8 mouse cellular contexts compared by ENCODE assay signal in the genomic region with DNA sequence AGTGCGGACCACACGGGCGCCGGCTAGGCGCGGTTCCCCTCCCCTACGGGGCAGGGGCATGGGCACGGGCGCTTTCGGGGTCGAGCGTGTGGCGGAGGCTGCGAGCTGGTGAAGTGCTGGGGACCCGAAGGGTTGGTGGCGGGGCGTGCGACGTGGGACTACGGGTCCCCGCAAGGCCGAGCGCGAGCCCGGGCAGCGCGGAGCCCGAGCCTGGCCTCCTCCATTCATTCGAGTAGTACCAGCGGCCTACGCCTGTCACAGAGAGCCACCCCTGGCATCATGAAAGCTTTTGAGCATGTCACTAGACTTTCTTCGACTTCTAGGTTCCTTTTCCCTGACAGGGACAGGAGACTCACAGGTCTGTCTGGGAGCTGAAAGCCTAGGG. TPM values are rescaled to one million over a fixed set of nuclear protein-coding genes. Genes with fewer than 3 reads are reported as not detected.
DNase-seq lines count a peak whose midpoint lies in the region; ATAC-seq and TF ChIP-seq lines count a peak whose summit lies in the region.

A gene (minus strand): TSS at position 134 of the 385 bp plus-strand sequence.

- under 1% methylated on average over 32 of the region's 32 CpGs for WGBS in kidney, postnatal 0 days
- 0% methylated on average over 31 of the region's 32 CpGs for WGBS in heart, postnatal 0 days
- under 1% methylated on average over 32 of the region's 32 CpGs for WGBS in liver, embryonic 11.5 days
- 0% methylated on average over 30 of the region's 32 CpGs for WGBS in stomach, postnatal 0 days

- peak; percentile 68 for DNase-seq in kidney, postnatal 0 days (ENCODE audit: low spot score)
- no peak for DNase-seq in kidney, postnatal 25 days
- no peak for DNase-seq in ES-E14 (ENCODE audit: low read depth, low spot score)
- DNase-seq in c-Kit-positive CD71-positive TER-119-negative erythroid progenitor cells, embryonic 14.5 days (ENCODE audit: low read depth), result peak; percentile 46
- DNase-seq in heart, postnatal 0 days (ENCODE audit: low spot score), result peak; percentile 41
- DNase-seq in liver, embryonic 11.5 days (ENCODE audit: low spot score), result no peak
- peak; percentile 78 for DNase-seq in stomach, postnatal 0 days (ENCODE audit: low spot score)
- DNase-seq in spleen, postnatal 10 days (ENCODE audit: low spot score in 2 of 2), result no peak

- H3K27me3 ChIP-seq in kidney, postnatal 0 days (ENCODE audit: insufficient read depth, low read length), result no peaks in the 10 kb centered on the region
- H3K27me3 ChIP-seq in heart, postnatal 0 days (ENCODE audit: control insufficient read depth, insufficient read depth, low read length), result no peaks in the 10 kb centered on the region
- H3K27me3 ChIP-seq in liver, embryonic 11.5 days (replicated peaks; ENCODE audit: control insufficient read depth, insufficient read depth, low read length), result no peaks in the 10 kb centered on the region
- no peaks in the 10 kb centered on the region for H3K27me3 ChIP-seq in stomach, postnatal 0 days (ENCODE audit: control insufficient read depth, insufficient read depth, low read length)

- peak within 1 kb of the TSS; percentile 75 for H3K4me2 ChIP-seq in kidney, postnatal 0 days (ENCODE audit: low read length)
- H3K4me2 ChIP-seq in heart, postnatal 0 days (ENCODE audit: low read depth, low read length), result peak within 1 kb of the TSS; percentile 87
- H3K4me2 ChIP-seq in liver, embryonic 11.5 days, result peak within 1 kb of the TSS; percentile 80
- peak within 1 kb of the TSS; percentile 72 for H3K4me2 ChIP-seq in stomach, postnatal 0 days (replicated peaks; ENCODE audit: low read depth)

- peak within 1 kb of the TSS; percentile 83 for H3K4me3 ChIP-seq in kidney, postnatal 0 days (replicated peaks; ENCODE audit: low read depth, low read length)
- peak within 1 kb of the TSS; percentile 89 to 94 for H3K4me3 ChIP-seq in ES-E14 (ENCODE audit: insufficient read depth in 1 of 2, low read depth in 1 of 2, low read length in 2 of 2, poor library complexity in 1 of 2, severe bottlenecking in 1 of 2)
- peak within 1 kb of the TSS; percentile 99 for H3K4me3 ChIP-seq in heart, postnatal 0 days (ENCODE audit: low read depth, low read length)
- peak within 1 kb of the TSS; percentile 67 for H3K4me3 ChIP-seq in liver, embryonic 11.5 days (ENCODE audit: low read depth, low read length)
- H3K4me3 ChIP-seq in stomach, postnatal 0 days (ENCODE audit: low read depth, low read length), result peak within 1 kb of the TSS; percentile 99

- H3K9ac ChIP-seq in kidney, postnatal 0 days (ENCODE audit: low read depth, low read length), result peak within 1 kb of the TSS; percentile 82
- H3K9ac ChIP-seq in ES-E14 (ENCODE audit: insufficient read depth, low read depth, low read length, poor library complexity, severe bottlenecking), result peak within 1 kb of the TSS; percentile 94
- H3K9ac ChIP-seq in heart, postnatal 0 days (replicated peaks; ENCODE audit: low read depth, low read length), result peak within 1 kb of the TSS; percentile 96
- peak within 1 kb of the TSS; percentile 75 for H3K9ac ChIP-seq in liver, embryonic 11.5 days (ENCODE audit: low read depth, low read length)
- H3K9ac ChIP-seq in stomach, postnatal 0 days (ENCODE audit: low read length), result peak within 1 kb of the TSS; percentile 95

- TF ChIP-seq CTCF in kidney, postnatal 0 days (IDR thresholded peaks at IDR 0.05; ENCODE audit: low read depth), result no peak
- no peak for TF ChIP-seq CTCF in heart, postnatal 0 days (IDR thresholded peaks at IDR 0.05; ENCODE audit: low read depth)
- TF ChIP-seq CTCF in stomach, postnatal 0 days (IDR thresholded peaks at IDR 0.05; ENCODE audit: low read depth), result no peak

- no peaks in the 10 kb centered on the region for H3K9me3 ChIP-seq in kidney, postnatal 0 days (replicated peaks; ENCODE audit: low read length)
- H3K9me3 ChIP-seq in ES-E14 (ENCODE audit: control insufficient read depth, insufficient read depth, low read depth, low read length), result no peaks in the 10 kb centered on the region
- no peaks in the 10 kb centered on the region for H3K9me3 ChIP-seq in heart, postnatal 0 days (replicated peaks; ENCODE audit: control insufficient read depth, low read length)
- H3K9me3 ChIP-seq in liver, embryonic 11.5 days (ENCODE audit: control insufficient read depth, low read length), result no peaks in the 10 kb centered on the region
- H3K9me3 ChIP-seq in stomach, postnatal 0 days (ENCODE audit: control insufficient read depth, low read length), result no peaks in the 10 kb centered on the region

- 0 out of 2 replicates have a peak, but pooled peaks cover 3% of the 10 kb centered on the region for H3K36me3 ChIP-seq in kidney, postnatal 0 days (ENCODE audit: insufficient read depth, low read length)
- H3K36me3 ChIP-seq in ES-E14 (ENCODE audit: control insufficient read depth, insufficient read depth, low read length, poor library complexity, severe bottlenecking), result peaks cover 10% of the 10 kb centered on the region
- no peaks in the 10 kb centered on the region for H3K36me3 ChIP-seq in heart, postnatal 0 days (replicated peaks; ENCODE audit: control insufficient read depth, insufficient read depth, low read length)
- peaks cover 18% of the 10 kb centered on the region for H3K36me3 ChIP-seq in liver, embryonic 11.5 days (ENCODE audit: control insufficient read depth, insufficient read depth, low read length)
- peaks cover 3% of the 10 kb centered on the region; the same call in 1 of the 2 replicates for H3K36me3 ChIP-seq in stomach, postnatal 0 days (ENCODE audit: control insufficient read depth, insufficient read depth, low read length)

- peak; percentile 57 for ATAC-seq in kidney, postnatal 0 days (replicated peaks; ENCODE audit: low FRiP score, low read depth)
- ATAC-seq in heart, postnatal 0 days (ENCODE audit: insufficient read depth, low read depth), result peak; percentile 62
- peak; percentile 71 for ATAC-seq in liver, embryonic 11.5 days (replicated peaks; ENCODE audit: low FRiP score)
- ATAC-seq in stomach, postnatal 0 days (ENCODE audit: low FRiP score, low TSS enrichment), result peak; percentile 69

- H3K4me1 ChIP-seq in kidney, postnatal 0 days (replicated peaks; ENCODE audit: insufficient read depth, low read length), result 0 out of 2 replicates have a peak, but pooled peaks cover 7% of the 10 kb centered on the region
- H3K4me1 ChIP-seq in ES-E14 (ENCODE audit: control insufficient read depth in 2 of 2, insufficient read depth in 2 of 2, low read length in 2 of 2, poor library complexity in 1 of 2), result peaks cover 2 to 9% of the 10 kb centered on the region in 2 experiments; a peak in 3 of 4 replicates
- peaks cover 14% of the 10 kb centered on the region; the same call in 1 of the 2 replicates for H3K4me1 ChIP-seq in heart, postnatal 0 days (ENCODE audit: control insufficient read depth, insufficient read depth)
- peaks cover 10% of the 10 kb centered on the region for H3K4me1 ChIP-seq in liver, embryonic 11.5 days (replicated peaks; ENCODE audit: control insufficient read depth, insufficient read depth, low read length)
- H3K4me1 ChIP-seq in stomach, postnatal 0 days (replicated peaks; ENCODE audit: control insufficient read depth, insufficient read depth), result peaks cover 2% of the 10 kb centered on the region; the same call in 1 of the 2 replicates

- in situ Hi-C loops in ES-E14 (cut with MboI; ENCODE audit: low sequenced_read_pairs in 2 of 2, unreplicated experiment in 2 of 2), result no loop called here

- peak within 1 kb of the TSS; percentile 92 for H3K27ac ChIP-seq in kidney, postnatal 0 days
- H3K27ac ChIP-seq in ES-E14 (ENCODE audit: insufficient read depth, low read depth, low read length, poor library complexity, severe bottlenecking), result peak within 1 kb of the TSS; percentile 70
- H3K27ac ChIP-seq in heart, postnatal 0 days (ENCODE audit: low read depth), result peak within 1 kb of the TSS; percentile 97
- peak within 1 kb of the TSS; percentile 58 for H3K27ac ChIP-seq in liver, embryonic 11.5 days (ENCODE audit: low read depth, low read length)
- H3K27ac ChIP-seq in stomach, postnatal 0 days (replicated peaks), result peak within 1 kb of the TSS; percentile 95

- no peak for TF ChIP-seq EP300 in heart, postnatal 0 days (IDR thresholded peaks at IDR 0.05; ENCODE audit: low read depth)
- TF ChIP-seq EP300 in stomach, postnatal 0 days (optimal IDR thresholded peaks at IDR 0.05), result no peak

TF ChIP-seq in ES-E14, 5 proteins besides CTCF, POLR2A, EP300 and RAD21:
- TF ChIP-seq ZC3H11A (IDR thresholded peaks at IDR 0.05; ENCODE audit: borderline replicate concordance, low read depth, low read length), result no peak
- TF ChIP-seq ZNF384 (IDR thresholded peaks at IDR 0.05; ENCODE audit: low read depth, low read length), result no peak
- no peak for TF ChIP-seq CHD2 (IDR thresholded peaks at IDR 0.05; ENCODE audit: low read depth, low read length)
- no peak for TF ChIP-seq MAFK (IDR thresholded peaks at IDR 0.05; ENCODE audit: insufficient read depth, low read depth, low read length)
- peak; percentile 43; the same call in 1 of the 2 replicates for TF ChIP-seq HCFC1 (IDR thresholded peaks at IDR 0.05; ENCODE audit: borderline replicate concordance, insufficient read depth, low read length)

RNA-seq across cellular contexts. Expression of the gene that starts here (rescaled TPM):
- polyA plus RNA-seq in kidney, postnatal 0 days (2015; fragmentation: Nextera tagmentation; extraction: Ambion mirVana), result 0.29 and 0.33 TPM in 2 replicates
- 0.48 and 0.58 TPM in 2 replicates for total RNA-seq in ES-E14 (2012; rRNA removed)
- total RNA-seq in heart, postnatal 0 days (2014; rRNA removed; ENCODE audit: low replicate concordance), result 0.69 TPM in 1 of 2 replicates, not detected in the other
- polyA plus RNA-seq in heart, postnatal 0 days (2015; fragmentation: Nextera tagmentation; extraction: Ambion mirVana), result 0.16 and 0.20 TPM in 2 replicates
- polyA plus RNA-seq in liver, embryonic 11.5 days (2014; fragmentation: Nextera tagmentation; extraction: Ambion mirVana), result 0.29 and 0.57 TPM in 2 replicates
- polyA plus RNA-seq in stomach, postnatal 0 days (2015; fragmentation: Nextera tagmentation; extraction: Ambion mirVana), result 0.17 and 0.22 TPM in 2 replicates

Comparison
In these comparisons a context has a peak if more than half of its experiments do, and no peak if none do; other contexts are left out.
1. Peak in DNase-seq, ATAC-seq, H3K4me3 ChIP-seq, H3K27ac ChIP-seq, H3K9ac ChIP-seq and H3K4me2 ChIP-seq in kidney, postnatal 0 days; RNA of the gene not detected or under 1 TPM.
2. Peak in DNase-seq, ATAC-seq, H3K4me3 ChIP-seq, H3K27ac ChIP-seq, H3K9ac ChIP-seq and H3K4me2 ChIP-seq in heart, postnatal 0 days; RNA of the gene not detected or under 1 TPM.
3. Peak in ATAC-seq, H3K4me3 ChIP-seq, H3K27ac ChIP-seq, H3K9ac ChIP-seq and H3K4me2 ChIP-seq in liver, embryonic 11.5 days; RNA of the gene not detected or under 1 TPM.
4. Peak in DNase-seq, ATAC-seq, H3K4me3 ChIP-seq, H3K27ac ChIP-seq, H3K9ac ChIP-seq and H3K4me2 ChIP-seq in stomach, postnatal 0 days; RNA of the gene not detected or under 1 TPM.